Mouse (Mus musculus) heart, embryonic 13.5 days (tissue): ENCODE results near the gene Dnah2. TPM values are rescaled to one million over a fixed set of nuclear protein-coding genes. Genes with fewer than 3 reads are reported as not detected.
A peak's percentile ranks its signal among the peaks of the same experiment; 100 is the strongest.

Source experiments
- ATAC-seq: fragments of 200-750 bp; cut with Nextera tagmentation; 2 replicates; pipeline ENCODE4 v1.8.0; 2017; ENCODE audit warnings: moderate TSS enrichment; ENCODE audit not compliant: insufficient number of reproducible peaks, low FRiP score, low TSS enrichment; ENCODE audit errors: extremely low read depth
- H3K27ac ChIP-seq: fragments of 300-500 bp; sonication (generic); replicated peaks from 2 replicates; pipeline ENCODE4 v1.5.1; 2015; ENCODE audit warnings: moderate library complexity, mild to moderate bottlenecking, inconsistent platforms
- H3K27me3 ChIP-seq: fragments of 300-500 bp; sonication (generic); replicated peaks from 2 replicates; pipeline ENCODE4 v1.6.1; 2015; ENCODE audit warnings: mild to moderate bottlenecking, inconsistent platforms
- H3K36me3 ChIP-seq: fragments of 300-500 bp; sonication (generic); 2 replicates; pipeline ENCODE4 v1.6.1; 2015; ENCODE audit warnings: mild to moderate bottlenecking, inconsistent platforms
- H3K4me1 ChIP-seq: fragments of 300-500 bp; sonication (generic); 2 replicates; pipeline ENCODE4 v1.6.1; 2015; ENCODE audit warnings: inconsistent platforms
- H3K4me2 ChIP-seq: fragments of 300-500 bp; sonication (generic); 2 replicates; pipeline ENCODE4 v1.6.1; 2015; ENCODE audit warnings: inconsistent platforms, mild to moderate bottlenecking, moderate library complexity
- H3K4me3 ChIP-seq: fragments of 300-500 bp; sonication (generic); 2 replicates; pipeline ENCODE4 v1.5.1; 2015; ENCODE audit warnings: moderate library complexity, mild to moderate bottlenecking, inconsistent platforms
- H3K9ac ChIP-seq: fragments of 300-500 bp; sonication (generic); 2 replicates; pipeline ENCODE4 v1.6.1; 2015; ENCODE audit warnings: inconsistent platforms, mild to moderate bottlenecking, moderate library complexity
- H3K9me3 ChIP-seq: fragments of 300-500 bp; sonication (generic); 2 replicates; pipeline ENCODE4 v1.6.1; 2016; ENCODE audit warnings: inconsistent platforms
- WGBS: fragments of 180-500 bp; shearing (Covaris S2); methylation state at CpG from one replicate; pipeline ENCODE4 v1.1.7; 2015; ENCODE audit warnings: mixed read lengths; 5-methylcytosine and 5-hydroxymethylcytosine counted together
- polyA plus RNA-seq: library from polyadenylated mRNA; unstranded; fragments of >200 nt; fragmentation: Nextera tagmentation; extraction: Ambion mirVana; gene quantifications from 2 replicates; pipeline ENCODE4 v1.2.1, GENCODE M21; 2015

Dnah2 gene
- polyA plus RNA-seq, 1 experiment from 2014 or later, result 0.07 TPM

DNA sequence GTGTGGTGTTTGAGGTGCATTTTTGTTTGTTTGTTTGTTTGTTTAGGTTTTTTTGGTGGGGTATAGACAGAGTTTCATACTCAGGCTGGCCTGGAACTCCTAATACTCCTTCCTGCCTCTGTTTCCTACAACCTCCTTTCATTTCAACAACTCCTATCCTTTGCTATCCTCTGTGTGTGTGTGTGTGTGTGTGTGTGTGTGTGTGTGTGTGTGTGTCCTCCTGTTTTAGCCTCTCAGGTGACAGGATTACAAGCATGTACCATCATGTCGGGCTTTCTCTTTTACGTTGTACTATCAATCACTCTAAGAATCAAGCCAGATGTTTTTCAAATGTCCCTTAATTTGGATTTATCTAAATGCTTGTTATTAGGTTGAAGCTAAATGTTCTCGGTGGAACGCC is 22.3 kb downstream of the Dnah2 start:
- ATAC-seq, result no peak
- Histone ChIP-seq H3K4me2 (peak overlapping the region; percentile 68), H3K27ac (no peak overlapping the region), H3K4me3 (peak overlapping the region; percentile 40), H3K27me3 (peaks cover 29% of the 10 kb centered on the region), H3K9ac (peak overlapping the region; percentile 75), H3K4me1 (peaks cover 12% of the 10 kb centered on the region; the same call in 1 of the 2 replicates), H3K36me3 (no peaks in the 10 kb centered on the region), H3K9me3 (no peaks in the 10 kb centered on the region)
- 67% methylated on average over 4 of the region's 4 CpGs for WGBS

DNA sequence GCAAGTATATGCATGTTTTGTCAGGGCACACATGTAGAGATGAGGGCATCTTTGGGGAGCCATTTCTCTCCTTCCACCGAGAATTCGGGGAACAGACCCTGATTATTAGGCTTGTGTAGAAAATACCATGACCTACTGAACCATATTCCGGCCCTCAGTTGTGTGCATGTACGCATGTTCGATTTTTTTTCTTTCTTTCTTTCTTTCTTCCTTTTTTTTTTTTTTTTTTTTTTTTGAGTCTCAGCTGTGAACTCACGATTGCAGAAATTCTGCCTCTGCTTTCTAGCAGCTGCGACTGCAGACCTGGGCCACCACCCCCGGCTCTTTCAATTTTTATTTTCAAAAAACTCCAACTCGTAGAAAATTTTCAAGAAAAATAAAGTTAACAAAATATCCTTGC is 23.2 kb downstream of the Dnah2 start:
- WGBS, result 85% methylated on average over 9 of the region's 9 CpGs
- H3K36me3 ChIP-seq, result no peaks in the 10 kb centered on the region
- H3K4me3 ChIP-seq, result no peak overlapping the region
- H3K9me3 ChIP-seq, result no peaks in the 10 kb centered on the region
- peaks cover 29% of the 10 kb centered on the region for H3K27me3 ChIP-seq
- no peak overlapping the region for H3K4me2 ChIP-seq
- peaks cover 17% of the 10 kb centered on the region for H3K4me1 ChIP-seq
- H3K27ac ChIP-seq, result no peak overlapping the region
- H3K9ac ChIP-seq, result no peak overlapping the region
- ATAC-seq, result no peak

DNA sequence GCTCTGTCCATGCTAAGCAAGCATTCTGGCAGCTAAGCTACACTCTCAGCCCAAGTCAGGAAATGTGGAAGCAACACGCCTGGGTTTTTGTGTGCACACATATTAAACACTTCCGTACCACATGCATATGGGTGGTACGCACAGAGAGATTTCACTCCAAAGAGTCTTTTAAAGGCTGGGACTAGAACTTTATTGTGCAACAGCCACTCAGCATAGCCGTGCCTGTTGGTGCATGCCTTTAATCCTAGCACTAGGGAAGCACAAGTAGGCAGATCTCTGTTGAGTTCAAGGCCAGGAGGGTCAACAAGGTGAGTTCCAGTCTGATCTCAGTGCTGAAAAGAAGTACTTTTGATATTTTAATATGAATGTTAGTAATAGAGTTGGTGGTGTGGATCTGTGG is 25.3 kb downstream of the Dnah2 start:
- ATAC-seq, result no peak
- 84% methylated on average over 4 of the region's 4 CpGs for WGBS
- H3K9ac ChIP-seq, result no peak overlapping the region
- peaks cover 29% of the 10 kb centered on the region for H3K27me3 ChIP-seq
- no peak overlapping the region for H3K4me3 ChIP-seq
- H3K27ac ChIP-seq, result no peak overlapping the region
- no peak overlapping the region for H3K4me2 ChIP-seq
- no peaks in the 10 kb centered on the region for H3K36me3 ChIP-seq
- no peaks in the 10 kb centered on the region for H3K9me3 ChIP-seq
- peaks cover 26% of the 10 kb centered on the region for H3K4me1 ChIP-seq

DNA sequence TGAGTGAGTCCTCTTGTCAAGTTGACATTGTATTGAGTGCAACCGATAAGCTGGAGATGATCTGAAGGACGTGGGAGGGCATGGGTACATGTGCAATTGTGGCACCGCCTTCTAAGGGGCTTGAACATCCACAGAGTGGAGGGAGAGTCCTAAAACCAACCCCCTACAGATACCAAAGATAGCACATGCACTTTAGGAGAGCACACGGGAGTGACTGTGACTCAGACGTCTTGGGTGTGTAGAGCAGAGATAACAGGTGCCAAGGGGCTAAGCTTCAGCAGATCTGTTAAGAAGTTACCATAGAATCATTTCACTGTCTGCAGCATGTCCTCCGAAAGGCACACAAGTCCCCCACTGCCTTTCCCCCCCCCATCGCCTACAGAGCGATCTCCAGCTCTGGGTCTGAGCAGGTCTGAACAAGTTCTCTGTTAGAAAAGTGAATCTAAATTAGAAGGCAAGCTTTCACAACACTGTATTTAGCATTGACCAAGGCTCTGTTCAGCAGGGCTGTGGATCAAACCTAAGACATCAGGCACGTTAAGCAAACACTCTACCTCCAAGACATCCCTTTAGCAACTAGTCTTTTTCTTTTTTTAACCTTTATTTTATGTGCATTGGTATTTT is 27.3 kb downstream of the Dnah2 start:
- Histone ChIP-seq H3K9ac (no peak overlapping the region), H3K27me3 (peaks cover 32% of the 10 kb centered on the region), H3K4me1 (peaks cover 14% of the 10 kb centered on the region), H3K27ac (no peak overlapping the region), H3K4me2 (no peak overlapping the region), H3K9me3 (no peaks in the 10 kb centered on the region), H3K36me3 (no peaks in the 10 kb centered on the region), H3K4me3 (no peak overlapping the region)
- WGBS, result 61% methylated on average over 9 of the region's 9 CpGs
- no peak for ATAC-seq

DNA sequence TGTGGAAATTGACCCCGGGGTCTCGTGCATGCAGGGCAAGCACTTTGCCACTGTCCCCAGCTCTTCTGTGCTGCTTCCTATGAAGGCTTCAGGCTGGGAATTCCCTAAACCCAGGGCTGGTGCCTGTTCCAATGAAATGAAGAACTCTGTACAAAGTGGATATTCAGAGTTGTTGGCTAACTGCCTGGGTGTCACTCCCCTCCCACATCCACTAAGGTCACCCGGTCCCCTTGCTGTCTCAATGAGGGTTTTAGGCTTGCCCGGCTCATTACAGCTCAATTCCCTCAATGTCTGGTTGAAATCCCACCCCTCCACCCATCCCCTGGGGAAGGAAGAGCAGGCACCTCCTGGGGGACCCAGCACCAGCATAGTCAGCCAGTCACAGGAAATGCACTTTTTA is 28.9 kb downstream of the Dnah2 start:
- 62% methylated on average over 4 of the region's 4 CpGs for WGBS
- ATAC-seq, result no peak
- no peak overlapping the region; the same call in 1 of the 2 replicates for H3K9ac ChIP-seq

DNA sequence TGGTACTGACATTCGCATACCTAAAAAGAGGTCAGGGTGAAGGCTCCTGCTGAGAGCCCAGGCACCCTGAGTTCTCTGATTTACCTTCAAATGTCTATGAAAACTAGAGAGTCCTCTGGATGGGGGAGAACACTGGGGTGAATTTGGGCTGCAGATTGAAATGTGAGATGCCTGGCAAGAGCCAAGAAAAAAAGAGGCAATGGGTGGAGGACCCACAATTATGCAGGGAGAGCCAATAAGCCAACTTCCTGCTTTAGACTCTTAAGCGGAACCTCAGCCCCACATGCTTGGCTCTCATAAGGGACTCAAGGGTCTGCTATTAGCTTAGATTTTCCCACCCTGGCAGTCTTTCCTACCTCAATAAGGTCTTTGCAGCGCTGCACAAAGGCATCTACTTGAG is 32.2 kb downstream of the Dnah2 start:
- no peak overlapping the region for H3K4me2 ChIP-seq
- H3K9me3 ChIP-seq, result no peaks in the 10 kb centered on the region
- WGBS, result 68% methylated on average over 3 of the region's 3 CpGs
- no peak overlapping the region for H3K27ac ChIP-seq
- H3K4me3 ChIP-seq, result no peak overlapping the region
- no peak for ATAC-seq
- H3K9ac ChIP-seq, result peak overlapping the region; percentile 10; the same call in 1 of the 2 replicates
- peaks cover 20% of the 10 kb centered on the region for H3K4me1 ChIP-seq
- peaks cover 39% of the 10 kb centered on the region for H3K27me3 ChIP-seq
- H3K36me3 ChIP-seq, result no peaks in the 10 kb centered on the region

More for the DNA sequence above, 28.9 kb downstream of the Dnah2 start:
- H3K27me3 ChIP-seq, result peaks cover 41% of the 10 kb centered on the region
- no peak overlapping the region for H3K27ac ChIP-seq
- no peak overlapping the region for H3K4me2 ChIP-seq
- H3K36me3 ChIP-seq, result no peaks in the 10 kb centered on the region
- no peak overlapping the region for H3K4me3 ChIP-seq
- H3K4me1 ChIP-seq, result peaks cover 14% of the 10 kb centered on the region
- no peaks in the 10 kb centered on the region for H3K9me3 ChIP-seq

DNA sequence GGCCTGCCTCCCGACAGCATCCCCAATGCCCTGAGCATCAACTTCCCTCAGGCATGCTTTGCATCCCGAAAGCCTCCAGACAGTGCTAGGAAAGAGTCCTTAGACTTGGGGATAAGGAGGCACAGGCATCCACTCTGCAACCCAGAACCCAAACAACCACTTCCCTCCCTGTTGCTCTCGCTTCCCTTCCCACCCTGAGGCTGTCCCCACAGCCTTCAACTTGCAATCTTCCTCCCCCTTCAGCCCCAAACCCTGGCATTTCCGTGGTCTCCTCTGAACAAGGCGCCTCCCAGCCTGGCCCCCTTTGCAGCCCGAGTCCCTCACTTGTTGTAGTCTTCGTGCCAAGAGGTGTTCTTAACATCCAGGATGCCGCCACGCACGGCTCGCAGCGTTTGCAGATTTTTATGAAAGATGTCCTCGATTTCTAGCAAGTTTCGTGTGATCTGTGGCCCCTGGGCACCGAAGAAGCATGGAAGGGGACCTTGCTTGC is 32.7 kb downstream of the Dnah2 start:
- no peaks in the 10 kb centered on the region for H3K36me3 ChIP-seq
- ATAC-seq, result no peak
- peaks cover 39% of the 10 kb centered on the region for H3K27me3 ChIP-seq
- H3K4me2 ChIP-seq, result no peak overlapping the region
- H3K4me1 ChIP-seq, result peaks cover 25% of the 10 kb centered on the region
- no peaks in the 10 kb centered on the region for H3K9me3 ChIP-seq
- WGBS, result 59% methylated on average over 15 of the region's 15 CpGs
- no peak overlapping the region for H3K4me3 ChIP-seq
- peak overlapping the region; percentile 10; the same call in 1 of the 2 replicates for H3K9ac ChIP-seq
- no peak overlapping the region for H3K27ac ChIP-seq

DNA sequence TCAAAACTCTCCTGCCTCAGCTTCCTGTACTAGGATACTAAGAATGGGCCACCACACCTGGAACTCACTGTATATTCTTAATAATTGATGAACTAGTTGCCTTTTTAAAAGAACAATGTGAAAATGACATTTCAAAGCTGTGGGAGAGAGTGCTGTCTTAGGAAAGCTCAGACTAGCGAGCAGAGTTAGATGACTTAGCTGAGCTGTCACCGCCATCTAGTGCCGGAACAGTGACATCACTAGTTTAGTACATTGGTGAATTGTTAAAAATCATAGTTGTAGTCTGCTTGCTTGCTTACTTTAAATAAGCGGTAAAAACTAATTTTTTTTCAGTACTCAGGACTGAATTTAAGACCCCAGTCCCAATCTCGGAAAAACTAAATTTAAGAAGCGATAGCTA is 35.1 kb downstream of the Dnah2 start:
- Histone ChIP-seq H3K4me3 (no peak overlapping the region), H3K36me3 (no peaks in the 10 kb centered on the region), H3K27ac (no peak overlapping the region), H3K27me3 (peaks cover 39% of the 10 kb centered on the region), H3K4me2 (no peak overlapping the region), H3K9me3 (no peaks in the 10 kb centered on the region), H3K9ac (no peak overlapping the region), H3K4me1 (peaks cover 23% of the 10 kb centered on the region)
- ATAC-seq, result no peak
- 7% methylated on average over 6 of the region's 6 CpGs for WGBS

DNA sequence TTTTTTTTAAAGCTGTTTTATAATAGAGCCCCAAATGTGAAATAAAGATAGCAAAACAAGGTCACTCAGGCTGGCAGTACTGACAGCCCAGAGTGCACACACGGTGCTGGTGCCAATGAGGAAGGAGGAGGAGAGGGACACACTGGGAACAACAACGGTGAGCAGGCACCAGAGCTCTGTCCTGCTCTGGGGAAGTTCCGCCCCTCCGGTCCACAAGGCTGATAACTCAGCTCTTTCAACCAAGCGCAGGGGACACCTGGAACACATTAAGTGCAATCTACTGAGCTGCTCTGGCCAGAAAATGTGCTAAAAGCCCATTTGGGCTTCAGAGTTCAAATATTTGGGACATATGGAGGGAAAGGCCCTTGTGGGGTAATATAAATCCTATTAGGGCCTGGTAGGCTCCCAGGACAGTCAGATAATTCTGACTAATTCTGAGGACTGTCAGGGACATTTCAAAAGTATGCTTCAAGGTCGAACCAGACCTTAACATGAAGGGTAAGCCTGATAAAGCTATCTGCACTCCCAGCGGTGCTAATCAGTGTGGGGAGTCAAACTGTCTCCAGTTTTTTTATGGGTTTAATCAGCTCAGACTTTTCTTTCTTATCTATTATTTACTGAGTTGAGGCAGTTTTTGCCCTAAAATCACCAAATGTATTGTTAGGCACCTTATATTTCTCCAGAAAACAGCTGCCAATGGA is 38.0 kb downstream of the Dnah2 start:
- Histone ChIP-seq H3K36me3 (no peaks in the 10 kb centered on the region), H3K27me3 (peaks cover 15% of the 10 kb centered on the region), H3K4me2 (peak overlapping the region; percentile 25; the same call in 1 of the 2 replicates), H3K4me1 (peaks cover 23% of the 10 kb centered on the region), H3K4me3 (no peak overlapping the region), H3K9me3 (no peaks in the 10 kb centered on the region), H3K27ac (peak overlapping the region; percentile 79), H3K9ac (0 out of 2 replicates have a peak overlapping the region, but pooled peaks have one; percentile 50)
- WGBS, result 7% methylated on average over 7 of the region's 7 CpGs
- ATAC-seq, result no peak

DNA sequence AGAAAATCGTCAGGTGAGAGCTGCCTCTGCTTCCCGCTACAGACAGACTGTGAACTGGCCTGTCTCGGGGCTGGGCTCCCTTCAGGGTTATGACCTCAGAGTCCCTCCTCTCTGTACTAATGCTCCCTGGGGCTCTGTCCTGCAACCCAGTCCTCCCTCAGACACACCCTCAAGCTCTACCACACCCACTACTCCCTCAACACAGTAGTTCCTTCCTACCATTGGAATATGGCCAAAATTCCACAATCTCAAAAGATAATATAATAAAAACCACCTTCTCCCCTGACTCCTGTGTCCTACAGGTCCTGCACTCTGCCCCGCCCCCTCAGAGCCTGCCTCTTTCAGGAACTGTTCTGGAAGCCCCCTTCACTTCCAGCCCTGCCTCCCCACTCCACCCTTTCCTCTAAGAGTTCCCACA is 45.0 kb downstream of the Dnah2 start:
- no peak overlapping the region for H3K9ac ChIP-seq
- no peak for ATAC-seq
- H3K4me1 ChIP-seq, result peaks cover 23% of the 10 kb centered on the region
- no peaks in the 10 kb centered on the region for H3K9me3 ChIP-seq
- WGBS, result 31% methylated on average over 4 of the region's 4 CpGs
- H3K4me2 ChIP-seq, result no peak overlapping the region
- H3K27ac ChIP-seq, result no peak overlapping the region
- H3K4me3 ChIP-seq, result no peak overlapping the region
- no peaks in the 10 kb centered on the region for H3K36me3 ChIP-seq
- no peaks in the 10 kb centered on the region for H3K27me3 ChIP-seq

DNA sequence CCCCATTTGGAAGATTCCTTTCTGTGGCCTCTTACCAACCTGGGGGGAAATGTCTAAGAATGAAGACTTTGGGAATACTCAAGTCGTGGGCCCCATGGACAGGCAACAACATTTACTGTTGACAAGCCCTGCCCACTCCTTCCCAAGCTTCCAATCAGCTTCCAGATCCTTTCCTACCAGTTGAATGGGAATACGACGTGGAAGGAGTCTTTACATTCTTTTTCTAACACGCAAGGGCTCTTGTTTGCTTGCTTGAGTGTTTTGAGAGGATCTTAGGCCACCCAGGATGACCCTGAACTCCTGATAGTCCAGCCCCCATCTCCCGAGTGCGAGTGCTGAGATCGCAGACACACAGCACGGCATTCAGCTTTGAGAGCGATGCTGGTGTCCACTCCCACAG is 47.4 kb downstream of the Dnah2 start:
- Histone ChIP-seq H3K4me2 (peak overlapping the region; percentile 59), H3K27ac (no peak overlapping the region), H3K4me3 (peak overlapping the region; percentile 26), H3K9ac (no peak overlapping the region), H3K4me1 (peaks cover 23% of the 10 kb centered on the region), H3K27me3 (no peaks in the 10 kb centered on the region), H3K9me3 (no peaks in the 10 kb centered on the region), H3K36me3 (no peaks in the 10 kb centered on the region)
- 34% methylated on average over 9 of the region's 9 CpGs for WGBS
- no peak for ATAC-seq
